Mouse (Mus musculus) hindbrain, postnatal 0 days (tissue): ENCODE data around the gene Nhsl1. TPM values are rescaled to one million over a fixed set of nuclear protein-coding genes. Genes with fewer than 3 reads are reported as not detected.

Source experiments
- ATAC-seq: fragments of 200-750 bp; cut with Nextera tagmentation; 2 replicates; pipeline ENCODE4 v1.8.0; 2017; ENCODE audit warnings: mild to moderate bottlenecking, moderate TSS enrichment, moderate library complexity
- DNase-seq: peaks from one replicate; pipeline ENCODE4 v3.0.0-alpha.2; 2015; ENCODE audit warnings: low spot score
- H3K27ac ChIP-seq: fragments of 300-500 bp; sonication (generic); 2 replicates; pipeline ENCODE4 v1.5.1; 2014; ENCODE audit warnings: mild to moderate bottlenecking
- H3K27me3 ChIP-seq: fragments of 300-500 bp; sonication (generic); 2 replicates; pipeline ENCODE4 v1.6.1; 2014; ENCODE audit warnings: low read length, mixed read lengths; ENCODE audit not compliant: insufficient read depth
- H3K36me3 ChIP-seq: fragments of 300-500 bp; sonication (generic); 2 replicates; pipeline ENCODE4 v1.6.1; 2014; ENCODE audit warnings: low read length, mixed read lengths; ENCODE audit not compliant: insufficient read depth
- H3K4me1 ChIP-seq: fragments of 300-500 bp; sonication (generic); 2 replicates; pipeline ENCODE4 v1.6.1; 2014; ENCODE audit warnings: antibody characterized with exemption, low read length, mixed read lengths; ENCODE audit not compliant: insufficient read depth
- H3K4me2 ChIP-seq: fragments of 300-500 bp; sonication (generic); 2 replicates; pipeline ENCODE4 v1.6.1; 2014; ENCODE audit warnings: low read depth, mild to moderate bottlenecking, low read length, moderate library complexity, mixed read lengths
- H3K4me3 ChIP-seq: fragments of 300-500 bp; sonication (generic); 2 replicates; pipeline ENCODE4 v1.5.1; 2014; ENCODE audit warnings: low read length
- H3K9ac ChIP-seq: fragments of 300-500 bp; sonication (generic); replicated peaks from 2 replicates; pipeline ENCODE4 v1.6.1; 2014; ENCODE audit warnings: mild to moderate bottlenecking, low read length, moderate library complexity, mixed read lengths
- H3K9me3 ChIP-seq: fragments of 300-500 bp; sonication (generic); 2 replicates; pipeline ENCODE4 v1.6.1; 2016; ENCODE audit warnings: low read length, mixed read lengths
- CTCF ChIP-seq: IDR thresholded peaks from 2 replicates; pipeline ENCODE4 v1.5.1; 2016; ENCODE audit warnings: antibody characterized with exemption, control low read depth, low read depth
- WGBS: fragments of 180-500 bp; shearing (Covaris S2); extraction: QIAGEN DNeasy Blood & Tissue Kit; methylation state at CpG from one replicate; pipeline ENCODE4 v1.1.7; 2014; 5-methylcytosine and 5-hydroxymethylcytosine counted together
- polyA plus RNA-seq: library from polyadenylated mRNA; unstranded; fragments of >200 nt; fragmentation: Nextera tagmentation; extraction: Ambion mirVana; gene quantifications from 2 replicates; pipeline ENCODE4 v1.2.1, GENCODE M21; 2015
- total RNA-seq: library from RNA; depleted of rRNA; stranded (reverse); fragments of >200 nt; gene quantifications from 2 replicates; pipeline ENCODE4 v1.2.3, GENCODE M21; 2014

Gene Nhsl1
- total and polyA plus RNA-seq, 2 experiments from 2014 or later: 11.9 to 29.6 TPM

GRCm38 (mm10) chr10:18526184-18526850 is 207.5 kb downstream of the Nhsl1 start:
- Histone ChIP-seq H3K4me2 (0 out of 2 replicates have a peak overlapping the region, but pooled peaks have one; percentile 16), H3K4me1 (0 out of 2 replicates have a peak, but pooled peaks cover 12% of the 10 kb centered on the region), H3K27ac (peak overlapping the region; percentile 68), H3K27me3 (no peaks in the 10 kb centered on the region), H3K36me3 (peaks cover 12% of the 10 kb centered on the region; the same call in 1 of the 2 replicates), H3K9me3 (no peaks in the 10 kb centered on the region), H3K4me3 (no peak overlapping the region), H3K9ac (no peak overlapping the region)
- DNase-seq (peak; percentile 75), ATAC-seq (peak; percentile 82)
- 48% methylated on average over 22 of the region's 22 CpGs for WGBS
- no peak for TF ChIP-seq CTCF

- Histone ChIP-seq H3K36me3 (peaks cover 19% of the 10 kb centered on the region; the same call in 1 of the 2 replicates), H3K27me3 (no peaks in the 10 kb centered on the region), H3K4me2 (no peak overlapping the region), H3K9ac (no peak overlapping the region), H3K4me3 (no peak overlapping the region), H3K27ac (peak overlapping the region; percentile 68; the same call in 1 of the 2 replicates), H3K4me1 (0 out of 2 replicates have a peak, but pooled peaks cover 12% of the 10 kb centered on the region), H3K9me3 (no peaks in the 10 kb centered on the region)
- peak; percentile 37 for DNase-seq
- no peak; the same call in 1 of the 2 replicates for ATAC-seq
- no peak for TF ChIP-seq CTCF
- 59% methylated on average over 20 of the region's 20 CpGs for WGBS
Measured at GRCm38 (mm10) chr10:18526851-18527675, 208.3 kb downstream of the Nhsl1 start.

GRCm38 (mm10) chr10:18527766-18528165 is 209.0 kb downstream of the Nhsl1 start:
- peaks cover 24% of the 10 kb centered on the region; the same call in 1 of the 2 replicates for H3K36me3 ChIP-seq

GRCm38 (mm10) chr10:18528475-18528874 is 209.7 kb downstream of the Nhsl1 start:
- no peak for ATAC-seq
- H3K4me2 ChIP-seq: no peak overlapping the region
- WGBS: 43% methylated on average over 5 of the region's 5 CpGs
- H3K4me1 ChIP-seq: 0 out of 2 replicates have a peak, but pooled peaks cover 12% of the 10 kb centered on the region
- no peak overlapping the region for H3K27ac ChIP-seq
- peak; percentile 85 for DNase-seq
- H3K36me3 ChIP-seq: peaks cover 24% of the 10 kb centered on the region; the same call in 1 of the 2 replicates
- H3K4me3 ChIP-seq: no peak overlapping the region
- H3K9ac ChIP-seq: no peak overlapping the region
- H3K27me3 ChIP-seq: no peaks in the 10 kb centered on the region
- peak; percentile 77 for TF ChIP-seq CTCF
- no peaks in the 10 kb centered on the region for H3K9me3 ChIP-seq

More at GRCm38 (mm10) chr10:18527766-18528165, 209.0 kb downstream of the Nhsl1 start:
- Histone ChIP-seq H3K4me3 (no peak overlapping the region), H3K9me3 (no peaks in the 10 kb centered on the region), H3K4me1 (0 out of 2 replicates have a peak, but pooled peaks cover 12% of the 10 kb centered on the region), H3K9ac (no peak overlapping the region), H3K27me3 (no peaks in the 10 kb centered on the region), H3K27ac (no peak overlapping the region), H3K4me2 (no peak overlapping the region)
- 57% methylated on average over 7 of the region's 7 CpGs for WGBS
- ATAC-seq: no peak
- no peak for DNase-seq
- no peak for TF ChIP-seq CTCF

GRCm38 (mm10) chr10:18529177-18529576 is 210.4 kb downstream of the Nhsl1 start:
- Histone ChIP-seq H3K27ac (no peak overlapping the region), H3K27me3 (no peaks in the 10 kb centered on the region), H3K4me2 (no peak overlapping the region), H3K9me3 (no peaks in the 10 kb centered on the region), H3K4me1 (0 out of 2 replicates have a peak, but pooled peaks cover 12% of the 10 kb centered on the region), H3K9ac (no peak overlapping the region), H3K36me3 (peaks cover 21% of the 10 kb centered on the region; the same call in 1 of the 2 replicates), H3K4me3 (no peak overlapping the region)
- TF ChIP-seq CTCF: no peak
- DNase-seq (no peak), ATAC-seq (no peak)
- WGBS: 80% methylated on average over 4 of the region's 4 CpGs

GRCm38 (mm10) chr10:18530161-18530560 is 211.4 kb downstream of the Nhsl1 start:
- H3K27ac ChIP-seq: no peak overlapping the region
- H3K4me1 ChIP-seq: 0 out of 2 replicates have a peak, but pooled peaks cover 12% of the 10 kb centered on the region
- ATAC-seq: no peak
- H3K36me3 ChIP-seq: peaks cover 15% of the 10 kb centered on the region; the same call in 1 of the 2 replicates
- H3K4me2 ChIP-seq: no peak overlapping the region
- no peak for DNase-seq
- no peak overlapping the region for H3K9ac ChIP-seq
- H3K9me3 ChIP-seq: no peaks in the 10 kb centered on the region
- H3K27me3 ChIP-seq: no peaks in the 10 kb centered on the region
- no peak overlapping the region for H3K4me3 ChIP-seq
- WGBS: 74% methylated on average over 4 of the region's 4 CpGs
- TF ChIP-seq CTCF: no peak
